Mouse (Mus musculus) layer of hippocampus, postnatal 36 days (tissue): ENCODE data around the gene Itgb5. TPM values are rescaled to one million over a fixed set of nuclear protein-coding genes. Genes with fewer than 3 reads are reported as not detected.
A peak's percentile ranks its signal among the peaks of the same experiment; 100 is the strongest.

Source experiments
- DNase-seq, 2 experiments: peaks; one replicate each; pipeline ENCODE4 v3.0.0; 2022
- total RNA-seq, 2 experiments: library from RNA; stranded (reverse); gene quantifications; 2 replicates each; pipeline ENCODE4 v1.2.3; 2021

Gene Itgb5
- total RNA-seq, 2 experiments from 2014 or later: 40.7 to 42.7 TPM

GRCm38 (mm10) chr16:33916473-33917251 is 87.2 kb downstream of the Itgb5 start:
- DNase-seq: no peak

DNA sequence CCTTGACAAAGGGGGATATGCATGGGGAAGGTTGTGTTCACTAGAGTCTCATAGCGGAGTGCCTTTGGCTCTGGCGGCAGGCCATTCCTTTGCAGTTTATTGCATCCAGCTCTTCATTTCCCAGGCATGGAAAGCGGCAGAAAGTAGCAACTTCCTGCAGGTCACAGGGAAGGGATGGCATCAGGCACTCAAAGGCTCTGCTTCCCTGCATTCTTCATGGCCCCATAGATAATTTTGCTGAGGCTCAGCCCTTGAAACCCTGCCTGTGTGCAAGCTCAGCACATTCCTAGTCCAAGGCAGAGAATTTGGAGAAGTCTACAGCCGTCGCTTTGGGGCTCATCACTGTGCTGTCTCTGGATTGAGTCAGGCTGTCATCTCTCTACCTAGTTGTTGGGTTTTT is 87.9 kb downstream of the Itgb5 start:
- DNase-seq: no peak

GRCm38 (mm10) chr16:33917926-33918325 is 88.5 kb downstream of the Itgb5 start:
- DNase-seq: no peak

DNA sequence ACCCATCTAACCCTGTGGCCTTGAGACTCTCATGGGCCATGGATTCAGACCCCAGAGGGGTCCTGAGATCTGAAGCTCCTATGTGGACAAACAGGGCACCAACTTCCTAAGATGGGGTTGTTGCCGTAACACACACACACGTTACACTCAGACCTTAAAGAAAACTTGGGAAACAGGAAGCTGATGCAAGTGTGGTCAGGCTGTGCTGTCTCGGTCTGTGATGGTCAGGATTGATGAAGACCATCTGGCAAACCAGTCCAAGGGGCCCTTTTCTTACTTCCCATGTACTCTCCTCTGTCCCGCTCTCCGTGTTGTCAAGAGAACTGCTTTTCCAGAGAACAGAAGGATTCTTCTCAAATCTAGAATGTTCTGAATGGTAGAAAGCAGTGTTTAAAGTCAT is 92.0 kb downstream of the Itgb5 start:
- no peak for DNase-seq

GRCm38 (mm10) chr16:33922111-33923000 is 92.9 kb downstream of the Itgb5 start:
- peak in 1 of 2 experiments; percentile 23 for DNase-seq

- DNase-seq: no peak
These were observed 93.5 kb downstream of the Itgb5 start for GRCm38 (mm10) chr16:33923001-33923316.

DNA sequence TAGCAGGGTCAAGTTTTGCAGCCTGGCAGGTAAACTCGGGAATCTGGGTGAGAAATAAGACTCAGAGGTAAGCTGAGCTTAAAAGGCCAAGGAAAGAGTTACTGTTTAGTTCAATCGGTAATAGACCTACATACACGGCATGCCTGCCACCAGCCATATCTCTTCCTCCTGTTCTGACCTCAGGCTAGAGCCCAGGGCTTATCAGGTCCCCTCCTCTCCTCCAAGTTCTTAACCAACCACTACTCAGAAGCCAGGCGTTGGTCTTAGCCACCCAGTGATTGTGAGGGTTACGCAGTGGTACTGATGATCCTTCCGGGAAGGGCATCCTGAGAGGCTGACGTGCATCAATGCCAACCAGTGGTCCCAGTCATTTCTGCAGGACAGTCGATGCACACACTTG is 94.3 kb downstream of the Itgb5 start:
- no peak for DNase-seq

DNA sequence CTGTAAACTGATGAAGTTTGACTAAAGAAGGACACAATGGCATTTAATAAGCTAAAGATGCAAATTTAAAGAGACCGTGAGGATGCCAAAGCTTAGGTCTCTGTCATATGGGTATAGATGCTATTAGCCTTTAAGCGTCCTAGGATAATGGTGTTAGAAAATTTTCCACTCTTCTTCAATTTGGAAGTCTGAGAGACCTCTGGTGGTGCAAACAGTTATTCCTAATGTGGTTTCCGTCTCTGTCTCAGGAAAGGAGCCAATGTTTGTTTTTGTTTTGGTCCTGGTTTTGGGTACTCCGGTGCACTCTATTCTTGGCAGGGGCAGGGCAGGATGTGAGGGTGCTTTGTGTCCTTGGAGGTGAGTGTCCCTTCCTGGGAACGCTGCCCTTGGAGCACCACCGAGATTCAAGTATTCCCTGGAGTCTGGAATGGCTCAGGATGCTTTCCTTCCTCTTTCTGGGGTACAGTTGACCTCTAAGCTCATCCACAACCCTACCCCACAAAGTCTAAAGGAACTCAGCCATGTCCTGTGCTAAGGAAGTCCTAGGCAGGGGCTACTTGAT is 97.9 kb downstream of the Itgb5 start:
- DNase-seq: no peak

- DNase-seq: no peak
These were observed 99.5 kb downstream of the Itgb5 start for GRCm38 (mm10) chr16:33928788-33929462.

GRCm38 (mm10) chr16:33930785-33931184 is 101.3 kb downstream of the Itgb5 start:
- DNase-seq: no peak

DNA sequence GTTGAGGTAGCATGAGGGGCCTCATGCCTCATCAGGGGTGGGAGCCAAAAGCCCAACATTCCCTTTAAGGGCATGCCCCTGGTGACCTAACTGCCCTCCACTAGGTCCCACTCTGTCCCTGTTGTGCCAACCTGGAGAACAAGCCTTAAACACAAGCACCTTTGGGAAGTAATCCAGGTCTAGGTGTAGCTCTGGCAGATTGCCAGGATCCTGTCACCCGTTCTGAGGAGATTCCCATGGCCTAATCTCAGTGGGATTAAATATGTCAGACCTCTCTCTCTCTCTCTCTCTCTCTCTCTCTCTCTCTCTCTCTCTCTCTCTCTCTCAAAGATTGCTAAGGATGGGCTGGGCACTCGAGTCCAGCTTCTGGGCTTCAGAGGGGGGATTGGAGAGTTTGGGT is 102.2 kb downstream of the Itgb5 start:
- no peak for DNase-seq

DNA sequence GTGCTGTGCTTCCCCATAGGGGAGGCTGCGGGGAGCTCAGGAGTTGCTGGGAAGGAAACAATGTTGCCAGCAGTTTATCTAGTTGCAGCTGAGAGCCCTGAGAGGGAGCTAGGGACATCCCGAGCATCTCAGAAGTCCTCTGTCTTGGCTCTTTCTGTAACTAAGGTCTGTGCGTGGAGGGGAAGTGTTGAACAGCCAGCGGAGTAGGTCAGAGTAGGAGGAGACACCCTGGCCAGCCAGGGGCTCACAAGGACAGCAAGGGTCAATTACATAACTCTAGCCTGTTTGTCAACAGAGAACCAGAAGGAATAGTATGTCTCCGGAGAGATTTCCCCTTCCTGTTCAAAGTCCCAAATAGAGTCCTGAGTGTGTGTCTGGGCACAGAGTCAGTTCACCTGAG is 102.7 kb downstream of the Itgb5 start:
- DNase-seq: no peak

DNA sequence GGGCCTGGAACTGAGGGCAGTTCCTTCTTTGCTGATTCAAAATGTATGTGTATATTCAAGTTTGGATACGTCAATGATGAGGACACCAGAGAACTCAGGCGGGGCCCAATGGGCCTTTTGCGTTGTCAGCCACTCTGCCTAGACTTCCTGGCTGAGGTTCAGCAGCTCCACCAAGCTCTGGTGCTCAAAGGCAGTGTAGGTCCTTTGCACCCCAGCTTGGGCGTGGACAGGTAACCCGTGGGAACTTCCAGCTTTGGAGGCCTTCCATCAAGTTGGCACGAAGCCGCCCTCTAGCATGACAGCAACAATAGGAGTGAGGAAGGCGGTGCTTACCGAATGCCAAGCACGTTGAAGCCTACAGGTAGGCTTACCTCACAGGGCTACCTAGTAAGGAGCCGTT is 103.9 kb downstream of the Itgb5 start:
- no peak for DNase-seq

DNA sequence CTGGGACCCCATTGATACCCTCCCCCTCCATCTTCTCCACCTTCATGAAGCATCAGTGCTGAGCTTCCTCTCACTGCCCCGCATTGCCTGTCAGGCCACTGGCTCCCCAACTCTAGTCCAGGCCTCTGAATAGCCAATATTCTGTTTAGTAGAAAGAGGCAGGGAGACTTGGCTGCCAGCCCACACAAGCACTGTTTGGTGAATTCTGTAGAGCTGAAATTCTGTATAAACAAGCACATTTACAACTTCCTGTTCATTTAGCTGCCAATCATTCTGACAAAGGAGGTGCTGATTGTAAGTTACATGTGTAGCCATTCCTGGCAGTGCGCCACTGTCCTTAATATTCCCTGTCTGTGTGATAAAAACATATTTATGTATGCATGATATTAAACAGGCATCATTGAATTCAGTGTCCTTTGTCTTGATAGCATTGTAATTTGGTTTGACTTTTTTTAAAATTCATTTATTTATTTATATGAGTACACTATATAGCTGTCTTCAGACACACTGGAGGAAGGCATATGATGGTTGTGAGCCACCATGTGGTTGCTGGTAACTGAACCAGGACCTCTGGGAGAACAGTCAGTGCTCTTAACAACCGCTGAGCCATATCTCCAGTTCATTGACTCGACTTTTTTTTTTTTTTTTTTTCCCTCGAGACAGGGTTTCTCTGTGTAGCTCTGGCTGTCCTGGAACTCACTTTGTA is 105.4 kb downstream of the Itgb5 start:
- DNase-seq: peak; percentile 30 to 36

GRCm38 (mm10) chr16:33935407-33935785 is 105.9 kb downstream of the Itgb5 start:
- DNase-seq: no peak

GRCm38 (mm10) chr16:33936885-33937284 is 107.4 kb downstream of the Itgb5 start:
- DNase-seq: no peak

- peak; percentile 46 to 47 for DNase-seq
These were observed 108.1 kb downstream of the Itgb5 start for GRCm38 (mm10) chr16:33937567-33937966.

GRCm38 (mm10) chr16:33938311-33939132 is 109.1 kb downstream of the Itgb5 start:
- no peak for DNase-seq

DNA sequence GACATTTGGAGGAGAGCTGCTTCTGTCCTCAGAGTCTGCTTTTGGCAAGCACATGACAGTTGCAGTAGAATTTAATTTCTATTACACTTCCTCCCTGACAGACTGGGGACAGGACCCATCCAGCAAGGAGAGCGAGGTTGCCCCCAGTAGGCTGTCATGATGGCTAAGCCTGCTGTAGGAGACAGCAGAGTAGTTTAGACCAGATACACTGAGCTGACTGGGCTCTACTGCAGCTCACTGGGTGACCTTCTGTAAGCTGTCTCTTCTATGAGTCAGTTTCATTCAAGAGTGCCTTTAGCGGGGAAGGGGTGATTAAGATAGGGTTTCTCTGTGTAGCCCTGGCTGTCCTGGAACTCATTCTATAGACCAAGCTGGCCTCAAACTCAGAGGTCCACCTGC is 109.7 kb downstream of the Itgb5 start:
- DNase-seq: no peak

GRCm38 (mm10) chr16:33939636-33940035 is 110.2 kb downstream of the Itgb5 start:
- DNase-seq: no peak

GRCm38 (mm10) chr16:33940095-33940494 is 110.6 kb downstream of the Itgb5 start:
- no peak for DNase-seq
